Mouse (Mus musculus): ENCODE data around the gene Hspa12a. TPM values are rescaled to one million over a fixed set of nuclear protein-coding genes. Genes with fewer than 3 reads are reported as not detected.
A peak's percentile ranks its signal among the peaks of the same experiment; 100 is the strongest.

The Hspa12a gene
- polyA plus RNA-seq, 1 experiment from 2014 or later, result 0.22 TPM

DNA sequence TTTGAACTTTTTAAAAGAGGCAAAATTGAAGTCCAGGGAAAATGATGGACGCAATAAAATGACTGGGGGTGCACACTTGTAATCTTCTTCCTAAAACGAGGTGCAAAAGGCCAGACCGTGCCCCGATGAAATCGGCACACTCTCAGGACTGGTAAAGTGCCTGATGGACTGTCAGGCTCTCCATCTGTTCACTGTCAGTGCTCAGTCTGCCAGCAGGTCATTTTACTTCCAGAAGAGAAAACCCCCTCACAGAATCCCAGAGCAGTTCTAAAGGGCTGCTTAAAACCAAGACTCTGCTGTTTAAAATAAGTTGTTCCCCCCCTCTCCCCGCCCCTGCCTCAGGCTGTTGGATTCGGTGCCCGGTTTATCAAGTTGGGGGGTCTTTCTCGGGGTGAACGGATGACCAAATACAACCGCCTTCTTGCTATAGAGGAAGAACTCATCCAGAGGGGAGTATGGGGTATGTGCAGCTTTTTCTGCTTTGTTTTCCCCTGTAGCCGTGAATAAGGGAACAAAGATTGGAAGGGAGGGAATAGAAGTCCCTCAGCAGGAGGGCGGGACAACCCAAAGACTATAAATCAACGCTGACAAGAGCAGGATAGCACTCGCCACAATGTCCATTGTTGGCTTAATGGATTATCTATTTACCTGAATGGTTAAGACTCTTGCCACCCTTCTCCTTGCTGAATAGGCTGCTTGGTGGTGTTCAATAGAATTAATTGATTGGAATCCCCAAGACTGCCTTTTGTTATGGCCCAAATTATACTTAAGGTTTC is 25.5 kb upstream of the Hspa12a start:
- H3K4me3 ChIP-seq (ENCODE audit: low read depth, low read length), result no peak overlapping the region
- WGBS (ENCODE audit: insufficient replicate concordance), result 49% methylated on average over 15 of the region's 15 CpGs
- peaks cover 2% of the 10 kb centered on the region; the same call in 1 of the 2 replicates for H3K27me3 ChIP-seq (ENCODE audit: control insufficient read depth, insufficient read depth, low read depth, low read length)
- no peaks in the 10 kb centered on the region for H3K4me1 ChIP-seq (ENCODE audit: control insufficient read depth, low read depth, low read length)
- H3K36me3 ChIP-seq (ENCODE audit: control insufficient read depth, insufficient read depth), result no peaks in the 10 kb centered on the region
- no peak overlapping the region for H3K9ac ChIP-seq (ENCODE audit: low read depth, low read length)
- H3K4me2 ChIP-seq (ENCODE audit: low read depth, low read length), result no peak overlapping the region
- no peak overlapping the region for H3K27ac ChIP-seq (ENCODE audit: low read length)
- no peak for ATAC-seq (ENCODE audit: low read depth)
- no peaks in the 10 kb centered on the region for H3K9me3 ChIP-seq (replicated peaks; ENCODE audit: control insufficient read depth, low read length)

GRCm38 (mm10) chr19:58963011-58963410 is 19.6 kb upstream of the Hspa12a start:
- Histone ChIP-seq H3K9ac (ENCODE audit: low read depth, low read length) (no peak overlapping the region), H3K27ac (ENCODE audit: low read length) (no peak overlapping the region), H3K4me3 (ENCODE audit: low read depth, low read length) (no peak overlapping the region), H3K36me3 (ENCODE audit: control insufficient read depth, insufficient read depth) (no peaks in the 10 kb centered on the region), H3K9me3 (replicated peaks; ENCODE audit: control insufficient read depth, low read length) (no peaks in the 10 kb centered on the region), H3K27me3 (ENCODE audit: control insufficient read depth, insufficient read depth, low read depth, low read length) (no peaks in the 10 kb centered on the region), H3K4me1 (ENCODE audit: control insufficient read depth, low read depth, low read length) (no peaks in the 10 kb centered on the region), H3K4me2 (ENCODE audit: low read depth, low read length) (no peak overlapping the region)
- 64% methylated on average over 8 of the region's 8 CpGs for WGBS (ENCODE audit: insufficient replicate concordance)
- no peak for ATAC-seq (ENCODE audit: low read depth)

- H3K4me1 ChIP-seq (ENCODE audit: control insufficient read depth, low read depth, low read length), result no peaks in the 10 kb centered on the region
- H3K27me3 ChIP-seq (ENCODE audit: control insufficient read depth, insufficient read depth, low read depth, low read length), result peaks cover 7% of the 10 kb centered on the region; the same call in 1 of the 2 replicates
- WGBS (ENCODE audit: insufficient replicate concordance), result 74% methylated on average over 8 of the region's 8 CpGs
- no peak overlapping the region for H3K9ac ChIP-seq (ENCODE audit: low read depth, low read length)
- H3K27ac ChIP-seq (ENCODE audit: low read length), result no peak overlapping the region
- H3K4me3 ChIP-seq (ENCODE audit: low read depth, low read length), result no peak overlapping the region
- no peaks in the 10 kb centered on the region for H3K9me3 ChIP-seq (replicated peaks; ENCODE audit: control insufficient read depth, low read length)
- ATAC-seq (ENCODE audit: low read depth), result no peak
- H3K36me3 ChIP-seq (ENCODE audit: control insufficient read depth, insufficient read depth), result no peaks in the 10 kb centered on the region
- H3K4me2 ChIP-seq (ENCODE audit: low read depth, low read length), result no peak overlapping the region
Measured at GRCm38 (mm10) chr19:58954779-58955178, 11.3 kb upstream of the Hspa12a start.

GRCm38 (mm10) chr19:58952236-58952635 is 8.8 kb upstream of the Hspa12a start:
- peaks cover 7% of the 10 kb centered on the region; the same call in 1 of the 2 replicates for H3K27me3 ChIP-seq (ENCODE audit: control insufficient read depth, insufficient read depth, low read depth, low read length)
- H3K9me3 ChIP-seq (replicated peaks; ENCODE audit: control insufficient read depth, low read length), result no peaks in the 10 kb centered on the region
- H3K36me3 ChIP-seq (ENCODE audit: control insufficient read depth, insufficient read depth), result no peaks in the 10 kb centered on the region
- ATAC-seq (ENCODE audit: low read depth), result no peak
- H3K4me2 ChIP-seq (ENCODE audit: low read depth, low read length), result no peak overlapping the region
- no peak overlapping the region for H3K27ac ChIP-seq (ENCODE audit: low read length)
- H3K4me3 ChIP-seq (ENCODE audit: low read depth, low read length), result no peak overlapping the region
- 49% methylated on average over 12 of the region's 13 CpGs for WGBS (ENCODE audit: insufficient replicate concordance)
- no peaks in the 10 kb centered on the region for H3K4me1 ChIP-seq (ENCODE audit: control insufficient read depth, low read depth, low read length)
- no peak overlapping the region for H3K9ac ChIP-seq (ENCODE audit: low read depth, low read length)

DNA sequence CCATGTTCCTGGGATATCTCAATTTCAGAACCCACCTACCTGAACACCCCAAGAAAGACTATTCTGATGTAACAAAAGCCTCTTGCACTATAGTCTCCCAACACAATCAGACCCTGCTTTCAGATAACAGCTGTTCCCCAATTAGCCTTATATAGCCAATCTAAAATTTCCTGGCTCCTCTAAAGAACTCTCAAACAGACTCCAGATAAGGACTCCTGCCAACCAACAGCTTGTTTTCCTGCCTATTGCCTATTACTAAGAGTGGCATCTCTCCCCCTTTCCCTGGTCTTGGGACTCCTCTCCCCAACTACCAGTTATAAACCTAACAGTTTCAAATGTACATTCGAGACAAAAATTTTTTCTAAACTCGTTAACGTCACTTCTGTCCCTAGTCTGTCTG is 8.1 kb upstream of the Hspa12a start:
- Histone ChIP-seq H3K27ac (ENCODE audit: low read length) (no peak overlapping the region), H3K9me3 (replicated peaks; ENCODE audit: control insufficient read depth, low read length) (no peaks in the 10 kb centered on the region), H3K4me2 (ENCODE audit: low read depth, low read length) (no peak overlapping the region), H3K4me3 (ENCODE audit: low read depth, low read length) (no peak overlapping the region), H3K4me1 (ENCODE audit: control insufficient read depth, low read depth, low read length) (no peaks in the 10 kb centered on the region), H3K9ac (ENCODE audit: low read depth, low read length) (no peak overlapping the region), H3K27me3 (ENCODE audit: control insufficient read depth, insufficient read depth, low read depth, low read length) (peaks cover 7% of the 10 kb centered on the region; the same call in 1 of the 2 replicates), H3K36me3 (ENCODE audit: control insufficient read depth, insufficient read depth) (no peaks in the 10 kb centered on the region)
- no peak for ATAC-seq (ENCODE audit: low read depth)
- WGBS (ENCODE audit: insufficient replicate concordance), result 67% methylated on average over 3 of the region's 3 CpGs

DNA sequence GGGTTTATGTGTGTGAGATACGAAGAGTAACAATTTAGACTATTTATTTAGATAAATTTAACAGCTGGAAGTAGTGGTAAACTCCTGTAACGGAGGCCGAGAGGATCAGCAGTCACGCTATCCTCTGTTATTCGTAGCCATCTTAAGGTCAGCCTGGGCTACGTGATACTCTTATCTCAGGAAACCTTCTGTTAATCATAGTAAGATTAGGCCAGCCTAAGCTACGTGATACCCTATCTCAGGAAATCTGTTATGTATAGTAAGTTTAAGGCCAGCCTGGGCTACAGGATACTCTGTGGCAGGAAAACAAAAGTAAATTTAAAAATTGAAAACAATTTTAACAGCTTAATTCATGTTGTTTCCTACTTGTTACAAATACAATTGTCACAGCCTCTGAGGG is 2.5 kb upstream of the Hspa12a start:
- no peak overlapping the region for H3K4me3 ChIP-seq (ENCODE audit: low read depth, low read length)
- H3K4me1 ChIP-seq (ENCODE audit: control insufficient read depth, low read depth, low read length), result no peaks in the 10 kb centered on the region
- 38% methylated on average over 7 of the region's 7 CpGs for WGBS (ENCODE audit: insufficient replicate concordance)
- no peak overlapping the region for H3K27ac ChIP-seq (ENCODE audit: low read length)
- no peaks in the 10 kb centered on the region for H3K27me3 ChIP-seq (ENCODE audit: control insufficient read depth, insufficient read depth, low read depth, low read length)
- ATAC-seq (ENCODE audit: low read depth), result no peak
- no peak overlapping the region for H3K9ac ChIP-seq (ENCODE audit: low read depth, low read length)
- H3K36me3 ChIP-seq (ENCODE audit: control insufficient read depth, insufficient read depth), result no peaks in the 10 kb centered on the region
- H3K4me2 ChIP-seq (ENCODE audit: low read depth, low read length), result no peak overlapping the region
- no peaks in the 10 kb centered on the region for H3K9me3 ChIP-seq (replicated peaks; ENCODE audit: control insufficient read depth, low read length)

DNA sequence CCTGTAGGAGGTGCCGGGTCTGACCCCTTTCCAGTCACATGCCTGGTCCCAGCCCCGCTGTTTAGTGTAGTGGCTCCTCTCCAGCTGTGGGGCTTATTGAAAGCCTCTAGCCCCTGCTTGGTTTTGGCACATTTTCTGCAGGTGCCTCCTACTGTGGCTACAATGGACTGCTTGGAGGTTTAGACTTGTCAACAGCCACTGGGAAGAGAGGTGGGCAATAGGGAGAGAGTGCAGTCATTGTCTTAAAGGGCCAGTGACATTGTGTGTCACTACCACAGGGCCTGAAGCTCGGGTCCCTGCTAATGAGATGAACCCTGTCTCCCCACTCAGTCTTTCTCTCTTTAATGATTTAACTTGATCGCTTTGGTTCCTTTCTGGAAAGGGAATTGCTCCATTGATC is 10.4 kb downstream of the Hspa12a start:
- H3K27ac ChIP-seq (ENCODE audit: low read length), result no peak overlapping the region
- H3K27me3 ChIP-seq (ENCODE audit: control insufficient read depth, insufficient read depth, low read depth, low read length), result peaks cover 3% of the 10 kb centered on the region; the same call in 1 of the 2 replicates
- ATAC-seq (ENCODE audit: low read depth), result no peak
- H3K4me2 ChIP-seq (ENCODE audit: low read depth, low read length), result no peak overlapping the region
- no peak overlapping the region for H3K9ac ChIP-seq (ENCODE audit: low read depth, low read length)
- 32% methylated on average over 4 of the region's 4 CpGs for WGBS (ENCODE audit: insufficient replicate concordance)
- no peaks in the 10 kb centered on the region for H3K4me1 ChIP-seq (ENCODE audit: control insufficient read depth, low read depth, low read length)
- H3K4me3 ChIP-seq (ENCODE audit: low read depth, low read length), result no peak overlapping the region
- H3K9me3 ChIP-seq (replicated peaks; ENCODE audit: control insufficient read depth, low read length), result no peaks in the 10 kb centered on the region
- no peaks in the 10 kb centered on the region for H3K36me3 ChIP-seq (ENCODE audit: control insufficient read depth, insufficient read depth)

DNA sequence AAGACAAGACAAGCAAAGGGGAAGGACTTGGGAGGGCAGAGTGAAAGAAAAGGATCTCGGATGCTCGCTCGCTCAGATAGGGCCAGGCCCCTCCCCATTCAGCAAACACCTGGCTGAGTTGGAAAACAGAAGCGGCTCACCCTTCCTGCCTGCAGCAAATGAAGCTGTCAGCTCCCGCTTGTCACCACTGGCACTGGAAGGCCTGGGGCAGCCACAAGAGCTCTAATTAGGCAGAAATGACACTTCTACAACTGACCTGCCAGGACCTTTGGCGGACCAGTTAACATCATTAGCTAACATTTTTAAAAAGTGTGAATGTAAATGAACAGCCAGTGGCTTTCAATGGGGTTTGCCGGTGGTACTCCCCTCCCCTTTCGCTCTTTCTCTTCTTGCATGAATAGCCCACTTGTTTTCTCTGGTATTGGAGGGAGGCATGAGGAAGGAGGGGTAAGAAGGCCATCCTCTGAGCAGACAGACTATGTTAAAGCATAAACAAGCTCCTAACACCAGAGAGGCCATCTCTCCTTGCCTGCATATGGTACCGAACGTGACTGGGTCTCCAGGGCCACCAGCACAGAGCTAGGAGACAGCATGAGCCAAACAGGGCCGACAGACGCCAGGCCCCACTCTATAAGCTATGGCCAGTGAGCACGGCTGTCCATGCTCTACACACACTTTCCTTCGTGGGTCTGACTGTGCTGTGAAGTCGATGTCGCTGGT is 12.2 kb downstream of the Hspa12a start:
- Histone ChIP-seq H3K9ac (ENCODE audit: low read depth, low read length) (no peak overlapping the region), H3K27ac (ENCODE audit: low read length) (no peak overlapping the region), H3K9me3 (replicated peaks; ENCODE audit: control insufficient read depth, low read length) (no peaks in the 10 kb centered on the region), H3K36me3 (ENCODE audit: control insufficient read depth, insufficient read depth) (no peaks in the 10 kb centered on the region), H3K4me1 (ENCODE audit: control insufficient read depth, low read depth, low read length) (no peaks in the 10 kb centered on the region), H3K4me2 (ENCODE audit: low read depth, low read length) (no peak overlapping the region), H3K4me3 (ENCODE audit: low read depth, low read length) (no peak overlapping the region), H3K27me3 (ENCODE audit: control insufficient read depth, insufficient read depth, low read depth, low read length) (peaks cover 3% of the 10 kb centered on the region; the same call in 1 of the 2 replicates)
- no peak for ATAC-seq (ENCODE audit: low read depth)
- WGBS (ENCODE audit: insufficient replicate concordance), result 39% methylated on average over 16 of the region's 16 CpGs

- Histone ChIP-seq H3K9ac (ENCODE audit: low read depth, low read length) (no peak overlapping the region), H3K4me2 (ENCODE audit: low read depth, low read length) (peak overlapping the region; percentile 33), H3K9me3 (replicated peaks; ENCODE audit: control insufficient read depth, low read length) (no peaks in the 10 kb centered on the region), H3K27me3 (ENCODE audit: control insufficient read depth, insufficient read depth, low read depth, low read length) (no peaks in the 10 kb centered on the region), H3K27ac (ENCODE audit: low read length) (no peak overlapping the region), H3K4me1 (ENCODE audit: control insufficient read depth, low read depth, low read length) (no peaks in the 10 kb centered on the region), H3K36me3 (ENCODE audit: control insufficient read depth, insufficient read depth) (no peaks in the 10 kb centered on the region), H3K4me3 (ENCODE audit: low read depth, low read length) (no peak overlapping the region)
- 24% methylated on average over 7 of the region's 7 CpGs for WGBS (ENCODE audit: insufficient replicate concordance)
- no peak for ATAC-seq (ENCODE audit: low read depth)
Measured at GRCm38 (mm10) chr19:58919148-58919547, 24.3 kb downstream of the Hspa12a start.

All from liver, embryonic 16.5 days (tissue).